Mouse (Mus musculus): ENCODE data around the gene Gm11487. TPM values are rescaled to one million over a fixed set of nuclear protein-coding genes. Genes with fewer than 3 reads are reported as not detected.

The Gm11487 gene
- polyA plus RNA-seq (2017; shearing (Covaris generic)) = not detected

DNA sequence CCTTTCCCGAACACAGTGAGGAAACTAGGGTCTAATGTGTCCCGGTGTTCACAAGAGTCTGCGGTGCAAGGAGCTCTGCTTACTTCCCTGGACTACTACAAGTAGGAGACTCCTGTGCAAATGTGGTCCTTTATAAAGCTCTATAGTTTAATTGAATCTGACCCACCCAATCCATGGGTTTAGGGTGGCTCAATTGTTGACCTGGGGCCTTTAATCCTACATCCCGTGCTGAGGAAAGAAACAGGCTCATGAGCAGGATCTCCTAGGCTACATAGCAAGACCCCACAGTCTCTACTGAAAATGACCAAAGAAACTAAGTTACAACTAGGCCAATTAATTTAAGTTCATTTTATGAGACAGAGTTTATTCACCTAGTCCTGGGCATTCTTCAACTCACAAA lies at the start of gene Gm11487:
Gene Gm11487, minus strand, starts transcription at position 101 of the 400 bp plus-strand sequence.

Other genes with a start within 250 kb of the Gm11487 start
- not detected for gene Gm11238, start 202.8 kb upstream of the Gm11487 start, polyA plus RNA-seq (2017; shearing (Covaris generic))
- not detected for gene Gm11237, start 217.9 kb upstream of the Gm11487 start, polyA plus RNA-seq (2017; shearing (Covaris generic))
- gene Gm11236, start 233.0 kb upstream of the Gm11487 start, polyA plus RNA-seq (2017; shearing (Covaris generic)) = not detected